Mouse (Mus musculus): ENCODE measurements around the gene Neurl4.

- TF ChIP-seq TAL1 (IDR thresholded peaks at IDR 0.05; ENCODE audit: low read length), result no peak
- TF ChIP-seq GATA1 (IDR thresholded peaks at IDR 0.05; ENCODE audit: low read length), result no peak
These were observed 30.2 kb downstream of the Neurl4 start for GRCm38 (mm10) chr11:69930967-69931537.
